Mouse (Mus musculus): Measurements from ENCODE around the gene Mydgf.

The Mydgf gene

DNA sequence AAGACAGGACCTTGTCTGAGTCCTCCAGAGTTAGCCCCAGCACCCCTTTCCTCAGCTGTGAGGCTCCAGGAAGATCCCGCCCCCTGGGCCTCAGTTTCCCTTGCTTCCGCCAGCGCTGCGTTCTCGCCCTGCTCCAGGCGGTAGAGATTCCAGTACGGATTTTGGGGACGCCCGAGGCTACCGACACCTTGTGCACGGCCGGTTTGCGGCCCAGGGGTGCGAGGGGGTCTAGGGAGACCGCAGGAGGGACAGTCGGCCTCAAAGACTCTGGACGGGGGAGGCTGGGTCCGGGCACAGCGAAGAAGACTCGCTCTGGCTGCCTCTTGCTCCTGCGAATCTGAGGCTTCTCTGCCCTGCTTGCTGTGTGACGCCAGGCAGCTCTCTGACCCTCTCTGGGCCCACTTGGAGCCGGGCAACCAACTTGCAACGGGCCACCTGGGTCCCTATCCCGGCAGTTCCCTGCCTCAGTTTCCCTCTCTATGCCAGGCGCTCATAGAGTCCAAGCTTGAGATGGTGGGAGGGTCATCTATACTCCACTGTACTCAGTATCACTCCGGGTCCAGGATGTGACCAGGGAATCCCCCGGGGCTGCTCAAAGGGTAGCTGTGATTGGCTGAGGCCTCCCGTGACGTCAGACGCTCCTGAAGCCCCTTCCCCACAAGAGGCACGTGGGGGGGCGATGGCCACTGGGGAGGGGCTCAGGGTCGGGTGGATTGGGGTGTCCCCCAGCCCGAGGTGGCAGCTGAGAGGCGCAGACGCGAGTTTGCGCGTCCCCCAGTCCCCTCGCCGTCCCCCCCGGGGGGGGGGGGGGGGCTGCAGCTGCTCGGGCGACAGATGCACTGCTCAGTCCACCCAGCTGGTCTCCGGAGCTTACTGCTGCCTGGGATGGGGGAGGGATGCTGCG lies 41.8 kb downstream of the Mydgf start:
- peak; percentile 80 for DNase-seq

DNA sequence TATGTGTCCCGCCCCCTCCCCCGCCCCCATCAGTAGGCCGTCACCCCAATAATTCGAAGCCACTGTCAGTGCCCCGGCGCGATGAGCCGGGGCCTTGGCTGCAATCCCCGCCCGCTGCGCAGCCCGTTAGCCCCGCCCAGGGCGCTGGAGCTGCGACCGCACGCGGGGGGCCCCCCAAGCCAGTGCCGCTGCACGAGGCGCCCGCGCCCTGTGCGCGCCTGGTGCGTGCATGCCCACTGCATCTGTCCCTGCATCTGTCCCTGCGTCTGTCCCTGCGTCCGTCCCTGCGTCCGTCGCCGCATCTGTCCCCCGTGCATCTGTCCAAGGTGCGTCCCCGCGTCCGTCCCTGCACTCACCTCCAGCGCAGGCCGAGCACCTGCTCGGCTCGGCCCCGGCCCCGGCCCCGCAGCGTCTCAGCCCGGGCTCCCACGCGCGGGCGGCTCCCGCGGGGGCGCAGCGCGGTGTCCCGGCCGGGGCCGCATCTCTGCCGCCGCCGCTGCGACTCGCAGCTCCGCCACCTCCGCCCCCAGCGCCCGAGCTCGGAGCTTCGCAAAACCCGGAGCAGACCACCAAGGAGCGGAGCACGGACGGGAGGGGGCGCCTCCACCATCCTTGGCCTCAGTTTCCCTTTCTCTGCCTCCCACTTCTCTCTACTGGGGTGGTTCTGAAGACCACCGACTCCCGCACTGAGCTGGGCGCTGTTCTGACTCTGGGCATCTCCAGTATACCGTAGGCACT lies 43.7 kb downstream of the Mydgf start, which contains the start of gene Sema6b:
Sema6b (minus strand) TSS at position 486 of the 738 bp plus-strand sequence.
- peak; percentile 92 for DNase-seq

DNA sequence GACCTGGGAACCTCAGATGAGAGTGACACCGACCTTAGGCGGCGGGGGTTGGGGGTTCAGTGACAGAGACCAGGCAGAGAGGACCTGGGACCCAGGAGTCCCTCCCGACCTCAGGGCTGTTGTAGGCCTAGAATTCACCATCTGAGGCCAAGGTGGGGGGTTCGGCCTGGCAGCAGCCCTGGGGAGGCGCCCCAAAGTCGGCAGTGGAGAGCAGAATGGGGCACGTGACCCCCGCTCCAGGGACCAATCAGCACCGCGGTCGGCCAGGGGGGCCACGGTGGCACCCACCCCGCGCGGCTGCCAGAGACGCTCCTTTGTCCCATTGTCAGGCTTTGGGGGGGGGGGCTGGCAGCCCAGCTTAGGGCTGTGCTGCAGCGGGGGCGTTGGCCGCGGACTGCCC lies 44.4 kb downstream of the Mydgf start:
- DNase-seq, result peak; percentile 41

DNA sequence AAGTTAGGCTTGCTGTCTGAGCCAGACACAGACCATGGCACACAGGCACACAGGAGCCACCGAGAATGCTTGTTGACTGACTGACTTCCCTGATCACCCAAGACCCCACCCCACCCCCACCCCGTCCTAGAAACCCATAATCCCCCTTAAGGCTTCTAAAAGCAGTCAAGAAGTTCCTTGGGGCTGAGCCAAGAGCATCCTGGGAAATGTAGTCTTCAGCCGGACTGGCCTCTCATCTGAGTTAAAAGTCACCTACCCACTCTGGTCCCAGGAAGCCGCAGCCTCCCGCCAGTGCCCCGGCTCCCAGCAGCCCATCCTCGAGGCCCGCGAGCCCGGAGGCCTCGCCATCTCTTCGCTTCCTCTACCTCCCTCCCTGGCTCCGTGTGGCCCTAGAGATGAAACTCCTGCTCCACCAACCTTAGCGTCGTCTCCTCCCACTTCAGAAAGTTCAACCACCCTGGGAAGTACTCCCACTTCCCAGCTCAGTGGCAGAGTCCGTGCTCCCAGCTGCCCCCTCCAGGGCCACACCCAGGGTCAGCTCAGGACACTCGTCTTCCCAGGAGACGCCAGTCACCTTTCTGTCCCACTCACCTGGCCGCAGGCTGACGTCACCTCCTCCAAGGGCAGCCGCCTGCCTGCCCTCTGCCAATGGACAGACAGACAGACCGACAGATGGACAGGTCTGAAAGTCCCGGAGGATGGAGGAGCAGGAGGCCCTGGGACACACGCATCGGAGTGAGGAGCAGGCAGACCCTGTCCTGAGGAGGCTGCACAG lies 45.7 kb downstream of the Mydgf start:
- peak; percentile 17 for DNase-seq

DNA sequence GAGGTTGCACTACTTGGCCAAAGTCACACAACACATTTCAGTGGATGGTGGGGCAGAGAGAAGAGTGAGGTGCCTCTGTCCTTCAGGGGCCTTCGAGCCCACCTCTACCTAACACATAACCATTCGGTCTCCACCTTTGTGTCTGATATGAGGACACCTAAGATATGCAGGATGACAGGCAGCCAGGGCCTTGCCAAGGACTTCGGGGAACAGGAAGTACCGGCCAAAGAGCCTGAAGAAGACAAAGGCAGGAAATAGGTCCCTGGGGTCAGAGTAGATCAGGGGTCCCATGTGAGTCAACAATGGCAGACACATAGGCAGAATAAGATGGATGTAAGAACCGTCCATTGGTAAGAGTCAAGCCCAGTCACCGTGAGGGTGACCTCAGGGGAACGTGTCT lies 47.2 kb downstream of the Mydgf start:
- no peak for DNase-seq

DNA sequence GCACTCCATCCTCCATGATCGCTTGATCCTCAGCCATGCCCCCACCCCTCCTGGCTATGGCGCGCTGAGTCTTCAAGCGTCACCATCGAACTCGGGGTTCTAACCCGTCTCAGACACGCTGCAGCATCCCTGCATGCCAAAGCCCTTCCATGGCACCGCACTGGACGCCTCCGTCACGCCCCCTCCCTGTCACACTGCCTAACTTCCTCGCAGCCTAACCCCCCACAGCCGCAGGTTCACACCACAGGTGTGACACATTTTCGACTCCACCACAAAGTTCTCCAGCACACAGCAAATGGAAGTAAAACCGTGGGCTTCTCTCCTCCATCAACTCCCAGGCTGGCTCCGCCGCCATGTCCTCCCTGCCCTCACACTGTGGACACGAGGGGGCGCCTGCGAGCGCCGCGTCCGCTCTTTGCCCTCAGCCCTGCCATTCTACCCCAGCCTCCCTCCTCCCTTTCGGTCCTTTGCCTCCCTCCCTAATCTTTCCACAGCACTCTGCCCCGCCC lies 49.2 kb downstream of the Mydgf start:
- DNase-seq, result peak; percentile 92

DNA sequence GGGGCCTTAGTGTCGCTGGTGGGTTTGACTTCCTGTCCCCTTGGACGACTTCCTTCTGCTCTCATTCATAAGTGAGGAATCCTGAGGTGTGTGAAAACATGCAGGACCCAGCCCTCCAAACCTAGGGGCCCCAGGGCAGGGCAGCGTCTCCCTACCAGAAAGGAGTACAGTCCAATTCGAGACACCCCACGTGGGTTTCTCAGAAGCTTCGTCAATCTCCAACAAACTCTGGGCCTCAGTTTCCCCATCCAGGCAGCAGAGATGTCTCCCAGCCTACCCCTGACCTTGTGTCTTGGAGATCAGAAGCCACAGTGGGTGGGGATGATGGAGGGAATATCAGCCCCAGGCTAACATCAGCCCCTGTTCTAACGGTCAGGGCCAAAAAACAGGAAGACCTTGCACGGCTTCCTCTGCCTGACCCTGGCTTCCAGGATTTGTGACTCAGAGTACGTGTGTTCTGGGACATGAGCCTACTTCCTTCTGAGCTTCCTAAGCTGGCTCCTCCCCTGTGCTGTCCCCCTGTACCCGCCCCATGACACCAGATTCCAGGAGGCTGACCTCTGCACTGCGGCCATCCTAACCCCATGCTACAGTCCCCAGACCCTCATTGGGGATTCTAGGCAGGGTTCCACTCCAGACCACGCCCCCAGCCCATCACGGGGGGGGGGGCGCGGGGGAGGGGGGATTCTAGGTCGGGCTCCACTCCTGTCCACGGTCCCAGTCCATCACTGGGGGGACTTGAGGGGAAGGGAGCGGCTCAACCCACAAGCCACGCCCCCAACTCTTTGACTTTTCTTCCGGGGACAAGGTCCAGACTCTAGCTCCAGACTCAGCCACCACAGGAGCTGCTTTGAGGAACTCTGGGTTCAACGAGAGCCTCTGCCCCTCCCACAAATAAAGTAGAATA lies 50.0 kb downstream of the Mydgf start:
- DNase-seq, result peak; percentile 48

DNA sequence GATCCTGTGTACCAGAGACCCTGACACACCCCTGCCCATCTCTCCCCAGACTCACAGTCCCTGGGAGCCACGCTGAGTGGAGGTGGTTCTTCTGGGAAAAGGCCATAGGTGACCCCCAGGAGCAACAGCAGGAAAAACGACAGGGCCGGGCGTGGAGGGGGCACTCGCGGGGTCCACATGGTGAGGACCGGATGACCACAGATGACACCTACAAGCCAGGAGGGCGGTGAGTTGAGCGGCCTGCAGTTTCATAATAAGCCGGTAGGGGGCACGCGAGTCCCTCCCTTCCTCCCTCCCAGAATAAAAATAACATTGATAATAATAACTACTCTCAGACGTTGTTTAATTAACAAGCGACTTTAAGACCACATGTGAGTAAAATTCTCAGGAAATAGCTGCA lies 51.1 kb downstream of the Mydgf start:
- DNase-seq, result peak; percentile 81

DNA sequence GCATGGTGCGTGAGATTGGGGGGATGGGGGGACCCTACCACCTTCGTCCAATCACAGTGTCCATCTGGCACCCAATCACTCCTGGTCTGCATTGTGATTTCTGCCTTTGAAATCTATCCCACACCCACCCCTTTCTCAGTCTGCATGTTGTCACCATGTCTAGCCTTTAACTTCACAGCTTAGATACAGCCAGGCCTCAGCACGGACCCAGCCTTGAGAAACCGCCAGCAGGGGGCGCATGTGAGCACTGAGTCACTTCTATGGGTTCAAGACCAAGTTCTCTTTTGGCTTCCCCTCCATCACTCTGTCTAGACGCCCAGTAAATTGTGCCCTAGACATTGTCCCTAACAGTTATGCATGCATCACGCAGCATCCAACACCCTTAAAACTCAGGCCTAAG lies 51.9 kb downstream of the Mydgf start:
- peak; percentile 91 for DNase-seq

DNA sequence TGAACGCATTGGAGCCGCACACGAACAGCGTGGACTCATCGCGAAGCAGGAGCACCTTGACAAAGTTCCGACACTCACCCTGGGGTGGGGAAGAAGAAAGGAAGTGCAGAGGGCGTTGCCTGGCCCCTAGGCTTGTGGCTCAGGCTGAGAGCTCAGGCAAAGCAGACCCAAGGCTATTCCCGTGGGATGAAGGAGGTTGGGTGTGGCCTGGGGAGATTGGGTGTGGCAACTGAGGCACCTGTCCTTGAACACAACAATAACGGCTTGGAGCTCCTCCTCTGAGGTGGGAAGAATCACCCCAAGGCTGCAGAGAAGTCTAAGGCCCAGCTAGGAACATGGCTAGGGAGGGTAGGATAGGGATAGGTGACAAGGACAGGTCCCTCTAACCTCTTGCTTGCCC lies 52.6 kb downstream of the Mydgf start:
- no peak for DNase-seq

DNA sequence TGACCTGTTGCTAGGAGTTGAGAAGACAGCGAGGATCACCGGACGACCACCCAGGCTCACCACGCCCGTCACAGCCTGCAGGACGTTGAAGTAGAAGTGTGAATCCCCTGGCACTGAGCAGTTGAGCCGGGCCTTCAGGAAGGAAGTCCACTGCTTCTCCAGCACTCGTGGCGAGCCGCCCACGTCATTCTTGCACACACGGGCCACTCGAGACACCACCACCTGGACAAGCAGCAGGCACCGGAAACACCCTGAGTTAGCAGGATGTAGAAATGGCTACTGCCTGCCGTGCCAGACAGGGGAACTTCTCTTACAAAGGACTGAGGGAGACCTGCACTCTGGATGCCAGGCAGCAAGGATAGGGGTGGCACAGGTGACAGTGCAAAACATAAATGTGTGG lies 55.5 kb downstream of the Mydgf start:
- no peak for DNase-seq

DNA sequence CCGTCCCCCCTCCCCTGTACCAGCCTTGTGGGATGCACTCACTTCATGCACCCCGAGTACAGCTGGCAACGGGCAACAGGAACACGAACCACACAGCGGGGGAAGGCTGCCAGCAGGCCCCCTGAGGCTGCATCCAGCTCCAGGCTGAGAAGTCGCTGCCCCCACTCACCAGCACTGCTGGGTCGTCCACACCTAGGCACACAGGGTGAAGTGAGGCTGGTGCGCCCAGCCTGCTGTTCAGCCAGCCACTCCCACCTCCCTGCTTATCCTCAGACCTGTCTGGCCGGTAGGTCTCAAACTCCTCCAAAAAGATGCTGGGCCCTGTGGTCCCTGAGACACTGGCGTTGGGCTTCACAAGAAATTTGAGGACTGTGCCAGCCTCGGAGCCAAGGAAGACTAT lies 57.5 kb downstream of the Mydgf start:
- no peak for DNase-seq
